Mouse (Mus musculus): Measurements from ENCODE around the gene Dll4. TPM values are rescaled to one million over a fixed set of nuclear protein-coding genes. Genes with fewer than 3 reads are reported as not detected.

Dll4 gene
- polyA plus RNA-seq, 1 experiment from 2014 or later, result 5.3 TPM

DNA sequence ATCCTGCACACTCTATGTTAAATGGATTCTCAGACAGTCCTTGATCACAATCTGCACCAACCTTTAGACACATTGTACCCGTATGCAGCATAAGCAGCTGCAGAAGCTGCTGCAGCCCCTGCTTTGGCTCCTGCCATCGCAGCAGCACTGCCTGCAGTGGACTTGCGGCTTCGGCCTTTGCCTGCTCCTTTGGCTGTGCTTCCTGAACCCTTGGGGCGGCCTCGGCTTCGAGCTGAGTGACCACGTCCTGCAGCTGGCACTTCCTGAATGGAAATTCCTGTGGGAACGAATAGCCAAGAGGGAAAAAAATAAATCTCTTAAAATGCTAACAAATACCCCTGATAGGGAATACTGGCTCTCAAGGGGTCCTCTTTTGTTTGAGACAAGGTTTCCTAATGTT is 51.7 kb downstream of the Dll4 start:
- ATAC-seq (replicated peaks; ENCODE audit: low FRiP score) (no peak), DNase-seq (ENCODE audit: low spot score) (no peak)
- Histone ChIP-seq H3K9ac (ENCODE audit: low read depth, low read length) (no peak overlapping the region), H3K36me3 (ENCODE audit: control insufficient read depth, insufficient read depth, low read length) (peaks cover 61% of the 10 kb centered on the region), H3K27me3 (replicated peaks; ENCODE audit: control insufficient read depth, insufficient read depth, low read length) (no peaks in the 10 kb centered on the region), H3K4me2 (no peak overlapping the region), H3K4me3 (ENCODE audit: low read depth, low read length) (no peak overlapping the region), H3K9me3 (ENCODE audit: control insufficient read depth, low read length) (no peaks in the 10 kb centered on the region), H3K4me1 (replicated peaks; ENCODE audit: control insufficient read depth, insufficient read depth, low read length) (no peaks in the 10 kb centered on the region), H3K27ac (ENCODE audit: low read depth, low read length) (no peak overlapping the region)
- WGBS, result 82% methylated on average over 9 of the region's 9 CpGs

DNA sequence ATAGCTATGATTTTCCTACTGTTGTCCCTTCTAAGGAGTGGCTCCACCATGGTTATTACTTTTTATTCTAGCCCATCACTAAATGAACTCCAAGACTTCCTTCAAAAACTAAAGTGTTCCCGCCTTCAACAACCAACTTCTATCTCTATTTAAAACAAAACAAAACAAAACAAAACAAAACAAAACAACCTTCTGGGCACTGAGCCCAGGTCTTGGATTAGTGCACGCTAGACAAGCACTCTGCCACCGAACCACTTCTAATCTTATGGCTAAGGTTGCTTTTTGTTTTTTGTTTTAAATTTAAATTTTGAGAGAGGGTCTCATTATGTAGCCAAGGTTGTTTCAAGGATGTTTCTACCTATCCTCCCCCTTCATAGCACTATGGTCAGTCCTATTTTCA is 52.2 kb downstream of the Dll4 start:
- H3K4me3 ChIP-seq (ENCODE audit: low read depth, low read length), result no peak overlapping the region
- H3K9me3 ChIP-seq (ENCODE audit: control insufficient read depth, low read length), result no peaks in the 10 kb centered on the region
- no peaks in the 10 kb centered on the region for H3K4me1 ChIP-seq (replicated peaks; ENCODE audit: control insufficient read depth, insufficient read depth, low read length)
- H3K27ac ChIP-seq (ENCODE audit: low read depth, low read length), result no peak overlapping the region
- no peaks in the 10 kb centered on the region for H3K27me3 ChIP-seq (replicated peaks; ENCODE audit: control insufficient read depth, insufficient read depth, low read length)
- peaks cover 58% of the 10 kb centered on the region for H3K36me3 ChIP-seq (ENCODE audit: control insufficient read depth, insufficient read depth, low read length)
- H3K9ac ChIP-seq (ENCODE audit: low read depth, low read length), result no peak overlapping the region
- WGBS, result 94% methylated on average over 3 of the region's 3 CpGs
- ATAC-seq (replicated peaks; ENCODE audit: low FRiP score) (no peak), DNase-seq (ENCODE audit: low spot score) (no peak)
- H3K4me2 ChIP-seq, result no peak overlapping the region

DNA sequence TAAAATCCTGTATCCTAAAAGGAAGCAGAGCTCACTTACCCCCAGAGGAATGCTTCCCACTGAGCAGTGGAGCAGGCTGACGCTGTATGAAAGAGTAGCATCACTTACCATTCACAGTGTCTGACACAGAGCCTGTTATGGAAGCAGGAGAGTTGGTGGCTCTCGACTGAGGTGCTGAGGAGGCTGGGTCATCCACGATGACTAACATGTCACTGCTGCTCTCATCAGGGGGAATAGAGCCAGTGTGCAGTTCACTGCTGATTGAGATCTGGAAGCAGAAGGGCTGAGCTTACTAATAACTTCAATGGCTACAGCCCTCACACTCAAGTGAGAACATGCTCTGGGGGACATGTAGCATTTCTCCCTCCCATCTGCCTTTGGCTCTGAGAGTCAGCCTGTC is 53.9 kb downstream of the Dll4 start:
- Histone ChIP-seq H3K4me1 (replicated peaks; ENCODE audit: control insufficient read depth, insufficient read depth, low read length) (no peaks in the 10 kb centered on the region), H3K27ac (ENCODE audit: low read depth, low read length) (no peak overlapping the region), H3K4me2 (no peak overlapping the region), H3K27me3 (replicated peaks; ENCODE audit: control insufficient read depth, insufficient read depth, low read length) (no peaks in the 10 kb centered on the region), H3K4me3 (ENCODE audit: low read depth, low read length) (no peak overlapping the region), H3K36me3 (ENCODE audit: control insufficient read depth, insufficient read depth, low read length) (peaks cover 51% of the 10 kb centered on the region), H3K9ac (ENCODE audit: low read depth, low read length) (no peak overlapping the region), H3K9me3 (ENCODE audit: control insufficient read depth, low read length) (no peaks in the 10 kb centered on the region)
- 94% methylated on average over 3 of the region's 3 CpGs for WGBS
- DNase-seq (ENCODE audit: low spot score) (no peak), ATAC-seq (replicated peaks; ENCODE audit: low FRiP score) (no peak)

Other genes starting within 250 kb of the Dll4 start
- 62.0 and 64.0 TPM in 2 replicates for gene Rad51, start 213.0 kb upstream of the Dll4 start, polyA plus RNA-seq (2014; fragmentation: Nextera tagmentation; extraction: Ambion mirVana)
- 75.7 and 80.6 TPM in 2 replicates for gene Rmdn3, start 168.8 kb upstream of the Dll4 start, polyA plus RNA-seq (2014; fragmentation: Nextera tagmentation; extraction: Ambion mirVana)
- gene Gchfr, start 158.0 kb upstream of the Dll4 start, polyA plus RNA-seq (2014; fragmentation: Nextera tagmentation; extraction: Ambion mirVana), result 33.6 and 36.4 TPM in 2 replicates
- gene Gm14137, start 151.3 kb upstream of the Dll4 start, polyA plus RNA-seq (2014; fragmentation: Nextera tagmentation; extraction: Ambion mirVana), result 0.23 and 0.25 TPM in 2 replicates
- 47.2 and 48.5 TPM in 2 replicates for gene Zfyve19, start 117.2 kb upstream of the Dll4 start, polyA plus RNA-seq (2014; fragmentation: Nextera tagmentation; extraction: Ambion mirVana)
- gene Dnajc17, start 117.0 kb upstream of the Dll4 start, polyA plus RNA-seq (2014; fragmentation: Nextera tagmentation; extraction: Ambion mirVana), result 16.9 and 18.1 TPM in 2 replicates
- not detected in 2 replicates for gene Ppp1r14d, start 95.9 kb upstream of the Dll4 start, polyA plus RNA-seq (2014; fragmentation: Nextera tagmentation; extraction: Ambion mirVana)
- 2.3 and 2.5 TPM in 2 replicates for gene Spint1, start 88.4 kb upstream of the Dll4 start, polyA plus RNA-seq (2014; fragmentation: Nextera tagmentation; extraction: Ambion mirVana)
- gene Rhov, start 54.5 kb upstream of the Dll4 start, polyA plus RNA-seq (2014; fragmentation: Nextera tagmentation; extraction: Ambion mirVana), result 0.38 TPM in 1 of 2 replicates, not detected in the other
- gene Vps18, start 37.0 kb upstream of the Dll4 start, polyA plus RNA-seq (2014; fragmentation: Nextera tagmentation; extraction: Ambion mirVana), result 13.4 and 14.0 TPM in 2 replicates
- 2.9 and 3.2 TPM in 2 replicates for gene Chac1, start 25.4 kb downstream of the Dll4 start, polyA plus RNA-seq (2014; fragmentation: Nextera tagmentation; extraction: Ambion mirVana)
- gene Ino80, start 151.9 kb downstream of the Dll4 start, polyA plus RNA-seq (2014; fragmentation: Nextera tagmentation; extraction: Ambion mirVana), result 4.2 and 4.9 TPM in 2 replicates
- 0.25 and 0.29 TPM in 2 replicates for gene Exd1, start 221.8 kb downstream of the Dll4 start, polyA plus RNA-seq (2014; fragmentation: Nextera tagmentation; extraction: Ambion mirVana)
- 40.1 and 42.2 TPM in 2 replicates for gene Chp1, start 221.9 kb downstream of the Dll4 start, polyA plus RNA-seq (2014; fragmentation: Nextera tagmentation; extraction: Ambion mirVana)

All from liver, embryonic 11.5 days (tissue).